Comparison of ENCODE assay signal across 11 mouse cellular contexts in genomic region chr5:112289819-112290535, GRCm38 (mm10). TPM values are rescaled to one million over a fixed set of nuclear protein-coding genes. Genes with fewer than 3 reads are reported as not detected.
A peak's percentile ranks its signal among the peaks of the same experiment; 100 is the strongest.
DNase-seq lines count a peak whose midpoint lies in the region; ATAC-seq and TF ChIP-seq lines count a peak whose summit lies in the region.
"Had no signal": no experiment of that assay in that cellular context is flagged by ENCODE, and none has a peak within 500 bp of the region (broad histone marks: within the 10 kb centered on the region; RNA-seq: fewer than 3 reads in every experiment).

No protein-coding gene starts in this region.

- no peaks in the 10 kb centered on the region for H3K9me3 ChIP-seq in stomach, postnatal 0 days (ENCODE audit: control insufficient read depth, low read length)
- H3K9me3 ChIP-seq: liver, embryonic 15.5 days had no signal

- no peaks in the 10 kb centered on the region for H3K36me3 ChIP-seq in stomach, postnatal 0 days (ENCODE audit: control insufficient read depth, insufficient read depth, low read length)

- peaks cover 4% of the 10 kb centered on the region; the same call in 1 of the 2 replicates for H3K4me1 ChIP-seq in stomach, postnatal 0 days (replicated peaks; ENCODE audit: control insufficient read depth, insufficient read depth)

- no peak for TF ChIP-seq CTCF in stomach, postnatal 0 days (IDR thresholded peaks at IDR 0.05; ENCODE audit: low read depth)

- WGBS in stomach, postnatal 0 days: 80% methylated on average over 16 of the region's 16 CpGs

- intact Hi-C loops in left cerebral cortex, postnatal 4 days (cut with DNase I): no loop called here
- intact Hi-C loops in heart, postnatal 36 days (cut with DNase I): no loop called here

- peak; percentile 77 for DNase-seq in adrenal gland, adult 2 months
- no peak for DNase-seq in adrenal gland, adult 18-20 months (ENCODE audit: low spot score in 2 of 2)
- peak; percentile 64 for DNase-seq in left cerebral cortex, postnatal 4 days
- DNase-seq in left cerebral cortex, adult 9 months (ENCODE audit: low spot score in 2 of 2): no peak
- peak; percentile 43 to 51 for DNase-seq in cerebellum, postnatal 36 days
- DNase-seq in heart, postnatal 36 days: peak; percentile 55 to 74
- no peak for DNase-seq in stomach, postnatal 0 days (ENCODE audit: low spot score)
- no peak for DNase-seq in frontal cortex, postnatal 25 days (ENCODE audit: low spot score in 2 of 2)

- no peak for ATAC-seq in stomach, postnatal 0 days (ENCODE audit: low FRiP score, low TSS enrichment)

- TF ChIP-seq EP300 in stomach, postnatal 0 days (optimal IDR thresholded peaks at IDR 0.05): no peak

- H3K4me2 ChIP-seq in stomach, postnatal 0 days (replicated peaks; ENCODE audit: low read depth): no peak overlapping the region; the same call in 1 of the 2 replicates
- H3K4me2 ChIP-seq: liver, embryonic 15.5 days had no signal

- no peak overlapping the region for H3K4me3 ChIP-seq in stomach, postnatal 0 days (ENCODE audit: low read depth, low read length)
- H3K4me3 ChIP-seq: erythroblast, embryonic 14.5 days; liver, embryonic 15.5 days had no signal

- H3K27me3 ChIP-seq in stomach, postnatal 0 days (ENCODE audit: control insufficient read depth, insufficient read depth, low read length): no peaks in the 10 kb centered on the region
- H3K27me3 ChIP-seq: liver, embryonic 15.5 days had no signal

- no peak overlapping the region for H3K9ac ChIP-seq in stomach, postnatal 0 days (ENCODE audit: low read length)
- H3K9ac ChIP-seq: liver, embryonic 15.5 days had no signal

- H3K27ac ChIP-seq in stomach, postnatal 0 days (replicated peaks): no peak overlapping the region
- H3K27ac ChIP-seq: liver, embryonic 15.5 days had no signal

RNA-seq across cellular contexts. Expression of gene Tpst2, which starts 13.5 kb away (rescaled TPM):
- 100 to 1,000 TPM; 154 to 322 TPM for total RNA-seq in adrenal gland, adult 2 months (2021)
- polyA plus RNA-seq in adrenal gland, adult 2 months (2012; rRNA removed): 222 and 270 TPM in 2 replicates
- 100 to 1,000 TPM; 208 to 233 TPM for total RNA-seq in adrenal gland, adult 18-20 months (2021)
- 10 to 100 TPM; 25.5 to 28.8 TPM for total RNA-seq in left cerebral cortex, postnatal 4 days (2021)
- 10 to 100 TPM; 39.1 to 42.0 TPM for total RNA-seq in heart, postnatal 36 days (2021)
- 29.2 and 30.2 TPM in 2 replicates for polyA plus RNA-seq in stomach, postnatal 0 days (2015; fragmentation: Nextera tagmentation; extraction: Ambion mirVana)

RNA-seq across cellular contexts. Expression of gene Crybb1, which starts 34.4 kb away (rescaled TPM):
- 1 to 10 TPM; 2.9 to 3.2 TPM for total RNA-seq in adrenal gland, adult 2 months (2021)
- 5.3 and 6.7 TPM in 2 replicates for polyA plus RNA-seq in adrenal gland, adult 2 months (2012; rRNA removed)
- total RNA-seq in adrenal gland, adult 18-20 months (2021): 1 to 10 TPM; 3.2 to 3.3 TPM
- 1 to 10 TPM; 3.5 to 5.6 TPM for total RNA-seq in left cerebral cortex, postnatal 4 days (2021)
- total RNA-seq in heart, postnatal 36 days (2021): 1 to 10 TPM in 1 of 2 experiments, under 1 TPM in 1; 0.80 to 3.4 TPM
- polyA plus RNA-seq in stomach, postnatal 0 days (2015; fragmentation: Nextera tagmentation; extraction: Ambion mirVana): 1.7 and 2.0 TPM in 2 replicates
- total RNA-seq: granulocyte monocyte progenitor cell, adult 5-6 weeks had no signal
- polyA plus RNA-seq: erythroblast, embryonic 14.5 days had no signal

RNA-seq across cellular contexts. Expression of gene Tfip11, which starts 36.2 kb away (rescaled TPM):
- total RNA-seq in adrenal gland, adult 2 months (2021): 10 to 100 TPM; 30.3 to 38.7 TPM
- 36.6 and 38.1 TPM in 2 replicates for polyA plus RNA-seq in adrenal gland, adult 2 months (2012; rRNA removed)
- 10 to 100 TPM; 38.6 to 41.8 TPM for total RNA-seq in adrenal gland, adult 18-20 months (2021)
- total RNA-seq in left cerebral cortex, postnatal 4 days (2021): 10 to 100 TPM; 33.2 to 34.9 TPM
- 10 to 100 TPM; 17.9 to 21.7 TPM for total RNA-seq in heart, postnatal 36 days (2021)
- polyA plus RNA-seq in stomach, postnatal 0 days (2015; fragmentation: Nextera tagmentation; extraction: Ambion mirVana): 12.4 and 12.9 TPM in 2 replicates

RNA-seq across cellular contexts. Expression of gene Cryba4, which starts 37.7 kb away (rescaled TPM):
- 10 to 100 TPM; 70.5 to 74.9 TPM for total RNA-seq in adrenal gland, adult 2 months (2021)
- polyA plus RNA-seq in adrenal gland, adult 2 months (2012; rRNA removed): 58.4 and 91.5 TPM in 2 replicates
- 100 to 1,000 TPM in 1 of 2 experiments, 10 to 100 TPM in 1; 95.8 to 126 TPM for total RNA-seq in adrenal gland, adult 18-20 months (2021)
- total RNA-seq in left cerebral cortex, postnatal 4 days (2021): under 1 TPM; 0.50 to 0.54 TPM
- total RNA-seq in heart, postnatal 36 days (2021): 1 to 10 TPM; 6.0 to 9.8 TPM
- 1.9 and 2.2 TPM in 2 replicates for polyA plus RNA-seq in stomach, postnatal 0 days (2015; fragmentation: Nextera tagmentation; extraction: Ambion mirVana)
- total RNA-seq: granulocyte monocyte progenitor cell, adult 5-6 weeks had no signal
- polyA plus RNA-seq: erythroblast, embryonic 14.5 days had no signal

RNA-seq across cellular contexts. Expression of gene Srrd, which starts 52.9 kb away (rescaled TPM):
- 10 to 100 TPM; 20.1 to 68.5 TPM for total RNA-seq in adrenal gland, adult 2 months (2021)
- 43.2 and 47.4 TPM in 2 replicates for polyA plus RNA-seq in adrenal gland, adult 2 months (2012; rRNA removed)
- 10 to 100 TPM; 60.5 to 65.1 TPM for total RNA-seq in adrenal gland, adult 18-20 months (2021)
- total RNA-seq in left cerebral cortex, postnatal 4 days (2021): 10 to 100 TPM; 30.7 to 34.4 TPM
- 1 to 10 TPM; 6.5 to 7.0 TPM for total RNA-seq in heart, postnatal 36 days (2021)
- polyA plus RNA-seq in stomach, postnatal 0 days (2015; fragmentation: Nextera tagmentation; extraction: Ambion mirVana): 19.3 and 20.9 TPM in 2 replicates

Comparison
In these comparisons a context has a peak if more than half of its experiments do, and no peak if none do; other contexts are left out.
1. DNase-seq: peak in adrenal gland, adult 2 months (single experiment), left cerebral cortex, postnatal 4 days (single experiment), cerebellum, postnatal 36 days (2 of 2) and heart, postnatal 36 days (2 of 2); none in adrenal gland, adult 18-20 months (0 of 2), left cerebral cortex, adult 9 months (0 of 2), stomach, postnatal 0 days (single experiment) and frontal cortex, postnatal 25 days (0 of 2).